ENCODE assay signal across 31 mouse cellular contexts in genomic region chr2:146581220-146581619, GRCm38 (mm10).
"Had no signal": no experiment of that assay in that cellular context is flagged by ENCODE, and none has a peak within 500 bp of the region (broad histone marks: within the 10 kb centered on the region; RNA-seq: fewer than 3 reads in every experiment).

No protein-coding gene starts in this region.

- H3K4me3 ChIP-seq: limb, embryonic 10.5 days; limb, embryonic 12.5 days; limb, embryonic 13.5 days; limb, embryonic 15.5 days; liver, embryonic 12.5 days; liver, embryonic 13.5 days; liver, embryonic 15.5 days; lung, embryonic 15.5 days; megakaryocyte, embryonic 14.5 days; midbrain, embryonic 10.5 days; midbrain, embryonic 12.5 days; midbrain, embryonic 13.5 days; midbrain, embryonic 15.5 days; neural tube, embryonic 12.5 days had no signal

- H3K27ac ChIP-seq: limb, embryonic 10.5 days; limb, embryonic 12.5 days; limb, embryonic 13.5 days; limb, embryonic 15.5 days; liver, embryonic 12.5 days; liver, embryonic 13.5 days; liver, embryonic 14.5 days; liver, embryonic 15.5 days; lung, embryonic 15.5 days; macrophage; midbrain, embryonic 10.5 days; midbrain, embryonic 12.5 days; midbrain, embryonic 13.5 days; midbrain, embryonic 15.5 days; neural tube, embryonic 12.5 days had no signal

- H3K9me3 ChIP-seq: limb, embryonic 10.5 days; limb, embryonic 12.5 days; limb, embryonic 13.5 days; limb, embryonic 15.5 days; liver, embryonic 12.5 days; liver, embryonic 13.5 days; liver, embryonic 15.5 days; lung, embryonic 15.5 days; megakaryocyte, embryonic 14.5 days; midbrain, embryonic 10.5 days; midbrain, embryonic 12.5 days; midbrain, embryonic 13.5 days; midbrain, embryonic 15.5 days; neural tube, embryonic 12.5 days had no signal

- H3K36me3 ChIP-seq: limb, embryonic 10.5 days; limb, embryonic 12.5 days; limb, embryonic 13.5 days; limb, embryonic 15.5 days; liver, embryonic 12.5 days; liver, embryonic 13.5 days; liver, embryonic 15.5 days; lung, embryonic 15.5 days; midbrain, embryonic 10.5 days; midbrain, embryonic 12.5 days; midbrain, embryonic 13.5 days; midbrain, embryonic 15.5 days; neural tube, embryonic 12.5 days had no signal

- DNase-seq: left cerebral cortex, postnatal 4 days; liver; liver, embryonic 13.5 days; liver, postnatal 0 days; lung, adult 18-20 months; lung, adult 2 months; lung, embryonic 14.5 days; lung, postnatal 10 days; lung, postnatal 14 days; lung, postnatal 36 days; lung, postnatal 4 days; midbrain, embryonic 14.5 days had no signal

- H3K9ac ChIP-seq: limb, embryonic 12.5 days; limb, embryonic 13.5 days; limb, embryonic 15.5 days; liver, embryonic 12.5 days; liver, embryonic 13.5 days; liver, embryonic 14.5 days; liver, embryonic 15.5 days; liver, postnatal 0 days; lung, embryonic 14.5 days; lung, embryonic 15.5 days; midbrain, embryonic 12.5 days; midbrain, embryonic 13.5 days; midbrain, embryonic 15.5 days; neural tube, embryonic 12.5 days had no signal

- H3K4me2 ChIP-seq: limb, embryonic 12.5 days; limb, embryonic 13.5 days; limb, embryonic 15.5 days; liver, embryonic 11.5 days; liver, embryonic 12.5 days; liver, embryonic 13.5 days; liver, embryonic 15.5 days; lung, embryonic 14.5 days; lung, embryonic 15.5 days; midbrain, embryonic 11.5 days; midbrain, embryonic 12.5 days; midbrain, embryonic 13.5 days; midbrain, embryonic 15.5 days; neural tube, embryonic 12.5 days had no signal

- H3K4me1 ChIP-seq: limb, embryonic 10.5 days; liver, embryonic 12.5 days; liver, embryonic 15.5 days; midbrain, embryonic 10.5 days; midbrain, embryonic 12.5 days; midbrain, embryonic 13.5 days; midbrain, embryonic 15.5 days; neural tube, embryonic 12.5 days had no signal

- H3K27me3 ChIP-seq: limb, embryonic 12.5 days; limb, embryonic 13.5 days; limb, embryonic 15.5 days; liver, embryonic 12.5 days; liver, embryonic 13.5 days; liver, embryonic 15.5 days; lung, embryonic 15.5 days; megakaryocyte, embryonic 14.5 days; midbrain, embryonic 12.5 days; midbrain, embryonic 13.5 days; midbrain, embryonic 15.5 days; neural tube, embryonic 12.5 days had no signal

- ATAC-seq: liver, embryonic 12.5 days; liver, postnatal 0 days; lung, postnatal 0 days; midbrain, embryonic 13.5 days; midbrain, embryonic 15.5 days; midbrain, embryonic 16.5 days had no signal
